Comparison of ENCODE assay signal across 28 mouse cellular contexts in the genomic region with DNA sequence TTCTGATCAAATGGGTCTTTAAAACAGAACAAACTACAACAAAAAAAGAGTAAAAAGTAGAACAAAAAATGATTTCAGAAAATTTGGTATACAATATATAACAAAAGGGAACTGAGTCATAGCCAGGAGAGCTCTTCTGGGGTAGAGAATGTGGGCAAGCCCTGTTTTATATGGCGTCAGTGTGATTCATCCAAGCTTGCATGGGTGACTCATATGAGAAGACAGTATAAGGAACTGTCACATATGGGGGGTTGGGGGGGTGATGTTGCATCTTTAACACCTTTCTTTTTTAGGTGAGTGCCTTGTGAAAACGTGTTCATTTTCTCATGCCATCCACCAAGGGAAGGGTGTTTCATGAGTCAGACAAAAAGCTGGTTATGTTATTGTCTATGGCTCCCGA.
DNase-seq lines count a peak whose midpoint lies in the region; ATAC-seq and TF ChIP-seq lines count a peak whose summit lies in the region.
"Had no signal": no experiment of that assay in that cellular context is flagged by ENCODE, and none has a peak within 500 bp of the region (broad histone marks: within the 10 kb centered on the region; RNA-seq: fewer than 3 reads in every experiment).

No protein-coding gene starts in this region.

- no peak for TF ChIP-seq CTCF in C2C12 (IDR thresholded peaks at IDR 0.05; ENCODE audit: control insufficient read depth, insufficient read depth, insufficient read length)
- no peak for TF ChIP-seq CTCF in cortical plate, adult 2 months (IDR thresholded peaks at IDR 0.05; ENCODE audit: extremely low read depth, insufficient read depth, low read length)
- TF ChIP-seq CTCF in hindbrain, postnatal 0 days (IDR thresholded peaks at IDR 0.05; ENCODE audit: low read depth): no peak

- no peaks in the 10 kb centered on the region for H3K4me1 ChIP-seq in cortical plate, adult 2 months (ENCODE audit: control insufficient read depth, insufficient read depth, low read length)
- H3K4me1 ChIP-seq in hindbrain, postnatal 0 days (ENCODE audit: insufficient read depth, low read length): no peaks in the 10 kb centered on the region
- H3K4me1 ChIP-seq: embryonic facial prominence, embryonic 13.5 days; heart, embryonic 10.5 days; hindbrain, embryonic 15.5 days; intestine, embryonic 15.5 days; limb, embryonic 12.5 days; midbrain, embryonic 15.5 days; neural tube, embryonic 13.5 days; stomach, embryonic 15.5 days had no signal

- no peak overlapping the region for H3K9ac ChIP-seq in hindbrain, postnatal 0 days (replicated peaks; ENCODE audit: low read length)
- H3K9ac ChIP-seq: embryonic facial prominence, embryonic 13.5 days; hindbrain, embryonic 15.5 days; intestine, embryonic 15.5 days; limb, embryonic 12.5 days; liver, postnatal 0 days; midbrain, embryonic 15.5 days; neural tube, embryonic 13.5 days; stomach, embryonic 15.5 days had no signal

- H3ac ChIP-seq in C2C12 (ENCODE audit: control insufficient read depth, insufficient read length, low read depth) (no peak overlapping the region), myocyte (ENCODE audit: control insufficient read depth, insufficient read length) (no peak overlapping the region)

- 0 out of 2 replicates have a peak overlapping the region, but pooled peaks have one; percentile 15 for H3K27ac ChIP-seq in cortical plate, adult 2 months (ENCODE audit: insufficient read depth, low read length)
- H3K27ac ChIP-seq in hindbrain, postnatal 0 days: no peak overlapping the region
- H3K27ac ChIP-seq: embryonic facial prominence, embryonic 13.5 days; heart, embryonic 10.5 days; hindbrain, embryonic 15.5 days; intestine, embryonic 15.5 days; limb, embryonic 12.5 days; macrophage; midbrain, embryonic 15.5 days; neural tube, embryonic 13.5 days; stomach, embryonic 15.5 days had no signal

- H3K36me3 ChIP-seq in C2C12 (ENCODE audit: control insufficient read depth, insufficient read depth) (no peaks in the 10 kb centered on the region), myocyte (ENCODE audit: control insufficient read depth, insufficient read depth) (no peaks in the 10 kb centered on the region)
- H3K36me3 ChIP-seq in hindbrain, postnatal 0 days (ENCODE audit: insufficient read depth, low read length): no peaks in the 10 kb centered on the region
- H3K36me3 ChIP-seq: embryonic facial prominence, embryonic 13.5 days; heart, embryonic 10.5 days; hindbrain, embryonic 15.5 days; intestine, embryonic 15.5 days; limb, embryonic 12.5 days; midbrain, embryonic 15.5 days; neural tube, embryonic 13.5 days; stomach, embryonic 15.5 days had no signal

- H3K27me3 ChIP-seq in C2C12 (ENCODE audit: control insufficient read depth, insufficient read depth, insufficient read length): no peaks in the 10 kb centered on the region
- H3K27me3 ChIP-seq in myocyte (ENCODE audit: control insufficient read depth, insufficient read depth, insufficient read length): no peaks in the 10 kb centered on the region
- H3K27me3 ChIP-seq in hindbrain, postnatal 0 days (ENCODE audit: insufficient read depth, low read length): no peaks in the 10 kb centered on the region
- H3K27me3 ChIP-seq: embryonic facial prominence, embryonic 13.5 days; hindbrain, embryonic 15.5 days; intestine, embryonic 15.5 days; limb, embryonic 12.5 days; midbrain, embryonic 15.5 days; neural tube, embryonic 13.5 days; stomach, embryonic 15.5 days had no signal

- no peaks in the 10 kb centered on the region for H3K79me2 ChIP-seq in C2C12 (ENCODE audit: control insufficient read depth, insufficient read depth)
- H3K79me2 ChIP-seq in myocyte (ENCODE audit: control insufficient read depth, insufficient read depth): no peaks in the 10 kb centered on the region

- H3K79me3 ChIP-seq in C2C12 (ENCODE audit: low read depth): no peaks in the 10 kb centered on the region

- peak; percentile 13 to 30 for DNase-seq in left cerebral cortex, adult 18-20 months (ENCODE audit: low spot score in 2 of 2)
- DNase-seq in left cerebral cortex, postnatal 10 days (ENCODE audit: extremely low spot score in 1 of 2, low spot score in 2 of 2): no peak
- DNase-seq in layer of hippocampus, postnatal 10 days (ENCODE audit: low spot score in 2 of 2): no peak
- DNase-seq in cerebellum, adult 9-11 months: no peak
- no peak for DNase-seq in hindbrain, postnatal 0 days (ENCODE audit: low spot score)
- DNase-seq: adrenal gland, postnatal 25 days; cerebellum, adult 9-10 months; embryo, embryonic 11 days; heart, postnatal 4 days; kidney, adult 9 months; kidney, postnatal 14 days; liver, postnatal 0 days; thymus, adult 18-20 months had no signal

- intact Hi-C loops in left cerebral cortex, postnatal 10 days (cut with DNase I): no loop called here

- H3K4me3 ChIP-seq in C2C12 (ENCODE audit: insufficient read depth, poor library complexity, severe bottlenecking): no peak overlapping the region
- no peak overlapping the region for H3K4me3 ChIP-seq in cortical plate, adult 2 months (ENCODE audit: insufficient read depth, low read length)
- no peak overlapping the region for H3K4me3 ChIP-seq in myocyte
- no peak overlapping the region for H3K4me3 ChIP-seq in hindbrain, postnatal 0 days (ENCODE audit: low read length)
- H3K4me3 ChIP-seq: embryonic facial prominence, embryonic 13.5 days; heart, embryonic 10.5 days; hindbrain, embryonic 15.5 days; intestine, embryonic 15.5 days; limb, embryonic 12.5 days; midbrain, embryonic 15.5 days; neural tube, embryonic 13.5 days; stomach, embryonic 15.5 days had no signal

- no peak for TF ChIP-seq POLR2A in cortical plate, adult 2 months (IDR thresholded peaks at IDR 0.05; ENCODE audit: extremely low read depth, insufficient read depth, low read length)
- TF ChIP-seq POLR2A in myocyte (IDR thresholded peaks at IDR 0.05; ENCODE audit: insufficient read length, low read depth): no peak

- no peak for ATAC-seq in hindbrain, postnatal 0 days
- ATAC-seq: forebrain, embryonic 16.5 days; intestine, embryonic 15.5 days; liver, postnatal 0 days; lung, postnatal 0 days; midbrain, embryonic 15.5 days had no signal

- no peaks in the 10 kb centered on the region for H3K9me3 ChIP-seq in hindbrain, postnatal 0 days (ENCODE audit: low read length)
- H3K9me3 ChIP-seq: heart, embryonic 10.5 days; intestine, embryonic 15.5 days; midbrain, embryonic 15.5 days; stomach, embryonic 15.5 days had no signal

- H3K4me2 ChIP-seq in myocyte (ENCODE audit: low read depth): peak overlapping the region; percentile 26
- H3K4me2 ChIP-seq in hindbrain, postnatal 0 days (ENCODE audit: low read depth, low read length): no peak overlapping the region
- H3K4me2 ChIP-seq: embryonic facial prominence, embryonic 13.5 days; hindbrain, embryonic 15.5 days; intestine, embryonic 15.5 days; limb, embryonic 12.5 days; liver, embryonic 11.5 days; midbrain, embryonic 15.5 days; neural tube, embryonic 13.5 days; stomach, embryonic 15.5 days had no signal

- WGBS in hindbrain, postnatal 0 days: 87% methylated on average over 3 of the region's 3 CpGs

TF ChIP-seq in C2C12, 6 proteins besides CTCF, POLR2A, EP300 and RAD21:
- TF ChIP-seq MYOD1 (IDR thresholded peaks at IDR 0.05; ENCODE audit: control insufficient read depth, insufficient read length, low read depth) (no peak), FOSL1 (IDR thresholded peaks at IDR 0.05; ENCODE audit: insufficient read depth, low read length, poor library complexity, severe bottlenecking) (peak; percentile 61), MYOG (IDR thresholded peaks at IDR 0.05; ENCODE audit: control insufficient read depth, extremely low read depth, insufficient read length) (no peak)

TF ChIP-seq in myocyte, 11 proteins besides CTCF, POLR2A, EP300 and RAD21:
- TF ChIP-seq MAX (IDR thresholded peaks at IDR 0.05; ENCODE audit: low read depth): no peak
- no peak for TF ChIP-seq MYOD1 (IDR thresholded peaks at IDR 0.05; ENCODE audit: control insufficient read depth in 1 of 3, insufficient read length in 2 of 3, low read depth in 2 of 3)
- TF ChIP-seq POLR2AphosphoS2 (IDR thresholded peaks at IDR 0.05; ENCODE audit: insufficient read length, low read depth): no peak
- no peak for TF ChIP-seq REST (IDR thresholded peaks at IDR 0.05; ENCODE audit: insufficient read depth, insufficient read length)
- TF ChIP-seq SRF (IDR thresholded peaks at IDR 0.05; ENCODE audit: control insufficient read depth, insufficient read length, low read depth): no peak
- no peak for TF ChIP-seq TCF12 (IDR thresholded peaks at IDR 0.05; ENCODE audit: insufficient read depth, poor library complexity, severe bottlenecking)
- TF ChIP-seq USF1 (IDR thresholded peaks at IDR 0.05; ENCODE audit: low read depth): no peak

Comparison
In these comparisons a context has a peak if more than half of its experiments do, and no peak if none do; other contexts are left out.
1. DNase-seq: peak in left cerebral cortex, adult 18-20 months (2 of 2); none in left cerebral cortex, postnatal 10 days (0 of 2), layer of hippocampus, postnatal 10 days (0 of 2), cerebellum, adult 9-11 months (single experiment) and hindbrain, postnatal 0 days (single experiment).